Mouse (Mus musculus) inflammation-experienced regulatory T-cells (primary cell): Measurements from ENCODE around the gene Pou4f1. TPM values are rescaled to one million over a fixed set of nuclear protein-coding genes. Genes with fewer than 3 reads are reported as not detected.

Experiments used
- polyA plus RNA-seq, 2 experiments: library from polyadenylated mRNA; unstranded; fragments of 100-300 nt; shearing (Covaris generic); gene quantifications; one replicate each; pipeline ENCODE4 v1.2.1; 2017

Gene Pou4f1
- 1 to 10 TPM in 1 of 2 experiments, under 1 TPM in 1; 0.30 to 1.8 TPM for polyA plus RNA-seq

GRCm38 (mm10) chr14:104467966-104468622 lies at the start of gene Pou4f1:
Gene Pou4f1, minus strand, starts transcription at chr14:104467999.

Other genes with a start within 250 kb of the Pou4f1 start
- 10 to 100 TPM; 16.4 to 17.8 TPM for gene Rnf219, start 54.6 kb upstream of the Pou4f1 start, polyA plus RNA-seq